Mouse (Mus musculus) lung, embryonic 14.5 days (tissue): ENCODE measurements around the gene Unc119. TPM values are rescaled to one million over a fixed set of nuclear protein-coding genes. Genes with fewer than 3 reads are reported as not detected.

Experiments used
- ATAC-seq: fragments of 200-750 bp; cut with Nextera tagmentation; 2 replicates; pipeline ENCODE4 v1.8.0; 2017; ENCODE audit warnings: mild to moderate bottlenecking, moderate TSS enrichment, moderate library complexity; ENCODE audit not compliant: insufficient read depth
- DNase-seq: peaks from one replicate; pipeline ENCODE4 v3.0.0-alpha.2; 2015
- H3K27ac ChIP-seq: fragments of 300-500 bp; sonication (generic); 2 replicates; pipeline ENCODE4 v1.5.1; 2014; ENCODE audit warnings: low read depth, mild to moderate bottlenecking, moderate library complexity
- H3K27me3 ChIP-seq: fragments of 300-500 bp; sonication (generic); 2 replicates; pipeline ENCODE4 v1.6.1; 2014; ENCODE audit warnings: low read length, control low read depth; ENCODE audit not compliant: insufficient read depth
- H3K36me3 ChIP-seq: fragments of 300-500 bp; sonication (generic); 2 replicates; pipeline ENCODE4 v1.6.1; 2014; ENCODE audit warnings: control low read depth; ENCODE audit not compliant: insufficient read depth
- H3K4me1 ChIP-seq: fragments of 300-500 bp; sonication (generic); 2 replicates; pipeline ENCODE4 v1.6.1; 2014; ENCODE audit warnings: antibody characterized with exemption, control low read depth; ENCODE audit not compliant: insufficient read depth
- H3K4me2 ChIP-seq: fragments of 300-500 bp; sonication (generic); 2 replicates; pipeline ENCODE4 v1.6.1; 2014; ENCODE audit warnings: mild to moderate bottlenecking
- H3K4me3 ChIP-seq: fragments of 300-500 bp; sonication (generic); 2 replicates; pipeline ENCODE4 v1.5.1; 2014; ENCODE audit warnings: low read depth, low read length
- H3K9ac ChIP-seq: fragments of 300-500 bp; sonication (generic); 2 replicates; pipeline ENCODE4 v1.6.1; 2014
- H3K9me3 ChIP-seq: fragments of 300-500 bp; sonication (generic); 2 replicates; pipeline ENCODE4 v1.6.1; 2016; ENCODE audit warnings: low read depth, low read length, control low read depth
- CTCF ChIP-seq: IDR thresholded peaks from 2 replicates; pipeline ENCODE4 v1.5.1; 2016; ENCODE audit warnings: antibody characterized with exemption, low read depth
- WGBS: fragments of 180-500 bp; shearing (Covaris S2); extraction: QIAGEN DNeasy Blood & Tissue Kit; methylation state at CpG from one replicate; pipeline ENCODE4 v1.1.7; 2014; 5-methylcytosine and 5-hydroxymethylcytosine counted together
- polyA plus RNA-seq: library from polyadenylated mRNA; unstranded; fragments of >200 nt; fragmentation: Nextera tagmentation; extraction: Ambion mirVana; gene quantifications from 2 replicates; pipeline ENCODE4 v1.2.1, GENCODE M21; 2014

Unc119 gene
- polyA plus RNA-seq, 1 experiment from 2014 or later = 43.1 TPM

GRCm38 (mm10) chr11:78372610-78373009 is 29.3 kb downstream of the Unc119 start:
- Histone ChIP-seq H3K4me1 (no peaks in the 10 kb centered on the region), H3K27me3 (no peaks in the 10 kb centered on the region), H3K9me3 (no peaks in the 10 kb centered on the region), H3K4me3 (no peak overlapping the region), H3K9ac (no peak overlapping the region), H3K4me2 (no peak overlapping the region), H3K36me3 (no peaks in the 10 kb centered on the region), H3K27ac (no peak overlapping the region)
- ATAC-seq (no peak), DNase-seq (no peak)
- no peak for TF ChIP-seq CTCF
- 32% methylated on average over 7 of the region's 7 CpGs for whole genome bisulfite sequencing

GRCm38 (mm10) chr11:78374147-78374546 is 30.9 kb downstream of the Unc119 start:
- Histone ChIP-seq H3K9ac (no peak overlapping the region), H3K4me1 (no peaks in the 10 kb centered on the region), H3K36me3 (no peaks in the 10 kb centered on the region), H3K9me3 (no peaks in the 10 kb centered on the region), H3K4me2 (no peak overlapping the region), H3K4me3 (no peak overlapping the region), H3K27ac (no peak overlapping the region), H3K27me3 (no peaks in the 10 kb centered on the region)
- DNase-seq (no peak), ATAC-seq (no peak)
- no peak for TF ChIP-seq CTCF
- WGBS = 63% methylated on average over 8 of the region's 8 CpGs

GRCm38 (mm10) chr11:78377549-78378159 is 34.4 kb downstream of the Unc119 start:
- no peak for DNase-seq
- Histone ChIP-seq H3K9me3 (no peaks in the 10 kb centered on the region), H3K4me1 (no peaks in the 10 kb centered on the region), H3K9ac (no peak overlapping the region), H3K27ac (no peak overlapping the region), H3K4me3 (no peak overlapping the region), H3K27me3 (no peaks in the 10 kb centered on the region), H3K4me2 (no peak overlapping the region), H3K36me3 (no peaks in the 10 kb centered on the region)
- no peak for TF ChIP-seq CTCF
- ATAC-seq = no peak
- WGBS = 43% methylated on average over 11 of the region's 12 CpGs

GRCm38 (mm10) chr11:78380351-78380750 is 37.1 kb downstream of the Unc119 start:
- DNase-seq = no peak
- Histone ChIP-seq H3K27me3 (no peaks in the 10 kb centered on the region), H3K9me3 (no peaks in the 10 kb centered on the region), H3K4me3 (no peak overlapping the region), H3K4me2 (no peak overlapping the region), H3K27ac (no peak overlapping the region), H3K9ac (no peak overlapping the region), H3K4me1 (no peaks in the 10 kb centered on the region), H3K36me3 (no peaks in the 10 kb centered on the region)
- 68% methylated on average over 4 of the region's 4 CpGs for WGBS
- no peak for TF ChIP-seq CTCF
- no peak for ATAC-seq

GRCm38 (mm10) chr11:78380996-78381395 is 37.7 kb downstream of the Unc119 start:
- no peak overlapping the region for H3K4me2 ChIP-seq
- DNase-seq (no peak), ATAC-seq (no peak)
- no peaks in the 10 kb centered on the region for H3K9me3 ChIP-seq
- no peaks in the 10 kb centered on the region for H3K4me1 ChIP-seq
- WGBS = 70% methylated on average over 3 of the region's 3 CpGs
- no peaks in the 10 kb centered on the region for H3K36me3 ChIP-seq
- no peak overlapping the region for H3K4me3 ChIP-seq
- no peak overlapping the region for H3K9ac ChIP-seq
- H3K27ac ChIP-seq = no peak overlapping the region
- TF ChIP-seq CTCF = no peak
- no peaks in the 10 kb centered on the region for H3K27me3 ChIP-seq

GRCm38 (mm10) chr11:78382286-78382685 is 39.0 kb downstream of the Unc119 start:
- H3K27me3 ChIP-seq = no peaks in the 10 kb centered on the region
- H3K36me3 ChIP-seq = no peaks in the 10 kb centered on the region
- no peaks in the 10 kb centered on the region for H3K9me3 ChIP-seq
- no peak for TF ChIP-seq CTCF
- DNase-seq (no peak), ATAC-seq (no peak)
- no peak overlapping the region for H3K27ac ChIP-seq
- H3K9ac ChIP-seq = no peak overlapping the region
- H3K4me1 ChIP-seq = no peaks in the 10 kb centered on the region
- no peak overlapping the region for H3K4me3 ChIP-seq
- WGBS = 68% methylated on average over 7 of the region's 7 CpGs
- H3K4me2 ChIP-seq = no peak overlapping the region

- H3K9me3 ChIP-seq = no peaks in the 10 kb centered on the region
- DNase-seq (no peak), ATAC-seq (no peak)
- 32% methylated on average over 5 of the region's 5 CpGs for WGBS
- no peak for TF ChIP-seq CTCF
- H3K4me1 ChIP-seq = no peaks in the 10 kb centered on the region
- no peaks in the 10 kb centered on the region for H3K36me3 ChIP-seq
- no peak overlapping the region for H3K27ac ChIP-seq
- no peak overlapping the region for H3K4me2 ChIP-seq
- H3K4me3 ChIP-seq = no peak overlapping the region
- H3K27me3 ChIP-seq = no peaks in the 10 kb centered on the region
- no peak overlapping the region for H3K9ac ChIP-seq
Observed at GRCm38 (mm10) chr11:78382701-78383100, 39.4 kb downstream of the Unc119 start.

- Histone ChIP-seq H3K4me3 (no peak overlapping the region), H3K36me3 (no peaks in the 10 kb centered on the region), H3K4me1 (no peaks in the 10 kb centered on the region), H3K27me3 (no peaks in the 10 kb centered on the region), H3K4me2 (no peak overlapping the region), H3K9ac (no peak overlapping the region), H3K9me3 (no peaks in the 10 kb centered on the region), H3K27ac (no peak overlapping the region)
- 78% methylated on average over 10 of the region's 10 CpGs for WGBS
- no peak for DNase-seq
- no peak for TF ChIP-seq CTCF
- no peak for ATAC-seq
Observed at GRCm38 (mm10) chr11:78385776-78386175, 42.5 kb downstream of the Unc119 start.
